ENCODE assay signal across 8 mouse cellular contexts in genomic region chr14:34675347-34675865, GRCm38 (mm10). TPM values are rescaled to one million over a fixed set of nuclear protein-coding genes. Genes with fewer than 3 reads are reported as not detected.
DNase-seq lines count a peak whose midpoint lies in the region; ATAC-seq and TF ChIP-seq lines count a peak whose summit lies in the region.

No protein-coding gene starts in this region.

- H3K4me2 ChIP-seq in heart, embryonic 16.5 days (ENCODE audit: low read depth, low read length): peak overlapping the region; percentile 48; the same call in 1 of the 2 replicates
- no peak overlapping the region; the same call in 1 of the 2 replicates for H3K4me2 ChIP-seq in hindbrain, embryonic 11.5 days (replicated peaks; ENCODE audit: low read depth, low read length)
- peak overlapping the region; percentile 4; the same call in 1 of the 2 replicates for H3K4me2 ChIP-seq in midbrain, embryonic 11.5 days

- no peaks in the 10 kb centered on the region for H3K27me3 ChIP-seq in heart, embryonic 16.5 days (ENCODE audit: control insufficient read depth, insufficient read depth, low read length)
- no peaks in the 10 kb centered on the region for H3K27me3 ChIP-seq in G1E (ENCODE audit: insufficient read depth, low read length)
- H3K27me3 ChIP-seq in hindbrain, embryonic 11.5 days (ENCODE audit: control insufficient read depth, insufficient read depth, low read length): no peaks in the 10 kb centered on the region
- H3K27me3 ChIP-seq in midbrain, embryonic 11.5 days (ENCODE audit: control insufficient read depth, insufficient read depth, low read length): no peaks in the 10 kb centered on the region

- peaks cover 18% of the 10 kb centered on the region for H3K4me1 ChIP-seq in heart, embryonic 16.5 days (ENCODE audit: control insufficient read depth, insufficient read depth, low read length)
- peaks cover 37% of the 10 kb centered on the region for H3K4me1 ChIP-seq in G1E (ENCODE audit: insufficient read depth, low read depth, low read length)
- H3K4me1 ChIP-seq in hindbrain, embryonic 11.5 days (replicated peaks; ENCODE audit: control insufficient read depth, insufficient read depth, low read length): no peaks in the 10 kb centered on the region
- peaks cover 12% of the 10 kb centered on the region for H3K4me1 ChIP-seq in midbrain, embryonic 11.5 days (ENCODE audit: control insufficient read depth, insufficient read depth, low read length)

- no peaks in the 10 kb centered on the region for H3K9me3 ChIP-seq in heart, embryonic 16.5 days (replicated peaks; ENCODE audit: control insufficient read depth, low read length)
- H3K9me3 ChIP-seq in G1E (replicated peaks): no peaks in the 10 kb centered on the region
- no peaks in the 10 kb centered on the region for H3K9me3 ChIP-seq in hindbrain, embryonic 11.5 days (ENCODE audit: control insufficient read depth, low read length)
- H3K9me3 ChIP-seq in midbrain, embryonic 11.5 days (ENCODE audit: control insufficient read depth, low read length): no peaks in the 10 kb centered on the region

- intact Hi-C loops in gastrocnemius, postnatal 14 days (cut with DNase I; ENCODE audit: low total_unique reads): no loop called here

- no peak overlapping the region for H3K4me3 ChIP-seq in heart, embryonic 16.5 days (ENCODE audit: low read length)
- peak overlapping the region; percentile 83 for H3K4me3 ChIP-seq in G1E (ENCODE audit: low read depth, low read length)
- H3K4me3 ChIP-seq in hindbrain, embryonic 11.5 days (ENCODE audit: low read depth, low read length): peak overlapping the region; percentile 99
- H3K4me3 ChIP-seq in midbrain, embryonic 11.5 days (ENCODE audit: low read depth, low read length): no peak overlapping the region

- TF ChIP-seq CTCF in G1E (IDR thresholded peaks at IDR 0.05; ENCODE audit: low read depth, low read length): no peak

- H3K36me3 ChIP-seq in heart, embryonic 16.5 days (ENCODE audit: control insufficient read depth, insufficient read depth): 0 out of 2 replicates have a peak, but pooled peaks cover 2% of the 10 kb centered on the region
- peaks cover 31% of the 10 kb centered on the region for H3K36me3 ChIP-seq in G1E (replicated peaks)
- no peaks in the 10 kb centered on the region for H3K36me3 ChIP-seq in hindbrain, embryonic 11.5 days (ENCODE audit: control insufficient read depth, insufficient read depth, low read length)
- no peaks in the 10 kb centered on the region for H3K36me3 ChIP-seq in midbrain, embryonic 11.5 days (ENCODE audit: control insufficient read depth, insufficient read depth, low read length)

- H3K9ac ChIP-seq in heart, embryonic 16.5 days (ENCODE audit: low read length): no peak overlapping the region; the same call in 1 of the 2 replicates
- no peak overlapping the region for H3K9ac ChIP-seq in hindbrain, embryonic 11.5 days (ENCODE audit: low read depth, low read length)
- H3K9ac ChIP-seq in midbrain, embryonic 11.5 days (ENCODE audit: low read length): no peak overlapping the region

- no peak for ATAC-seq in heart, embryonic 16.5 days (replicated peaks; ENCODE audit: extremely low read depth, insufficient read depth, low FRiP score)
- ATAC-seq in G1E (ENCODE audit: extremely low read depth, insufficient number of reproducible peaks, low FRiP score, poor library complexity, severe bottlenecking): no peak
- ATAC-seq in hindbrain, embryonic 11.5 days (ENCODE audit: low FRiP score): no peak
- ATAC-seq in midbrain, embryonic 11.5 days (ENCODE audit: low FRiP score): no peak
- ATAC-seq in megakaryocyte-erythroid progenitor cell, adult 5-6 weeks (replicated peaks; ENCODE audit: low FRiP score, low TSS enrichment, poor library complexity, severe bottlenecking): no peak

- WGBS in heart, embryonic 16.5 days: 58% methylated on average over 5 of the region's 5 CpGs
- 77% methylated on average over 5 of the region's 5 CpGs for WGBS in hindbrain, embryonic 11.5 days
- WGBS in midbrain, embryonic 11.5 days: 84% methylated on average over 5 of the region's 5 CpGs

- DNase-seq in heart, adult 8-10 months (ENCODE audit: low spot score): no peak
- DNase-seq in G1E (ENCODE audit: low spot score): no peak
- DNase-seq in hindbrain, embryonic 11.5 days (ENCODE audit: low spot score): no peak
- DNase-seq in midbrain, embryonic 11.5 days (ENCODE audit: low spot score, missing footprints): no peak
- no peak for DNase-seq in testis, postnatal 10 days (ENCODE audit: low spot score)
- no peak for DNase-seq in gastrocnemius, postnatal 14 days

- no peak overlapping the region for H3K27ac ChIP-seq in heart, embryonic 16.5 days (ENCODE audit: low read length)
- H3K27ac ChIP-seq in hindbrain, embryonic 11.5 days (ENCODE audit: low read depth, low read length): no peak overlapping the region
- H3K27ac ChIP-seq in midbrain, embryonic 11.5 days (ENCODE audit: low read depth, low read length): no peak overlapping the region

RNA-seq across cellular contexts. Expression of gene Wapl, which starts 1.7 kb away (rescaled TPM):
- polyA plus RNA-seq in heart, embryonic 16.5 days (2015; fragmentation: Nextera tagmentation; extraction: Ambion mirVana): 13.6 and 15.3 TPM in 2 replicates
- total RNA-seq in heart, adult 8-10 months (2022): 10 to 100 TPM; 36.1 to 39.1 (median 37.7) TPM
- total RNA-seq in G1E (2014; fragmentation: Nextera tagmentation) (283 and 301 TPM in 2 replicates), G1E (2017) (210 and 238 TPM in 2 replicates)
- polyA plus RNA-seq in G1E (2012): 29.9 and 32.6 TPM in 2 replicates
- 33.2 and 38.7 TPM in 2 replicates for polyA plus RNA-seq in hindbrain, embryonic 11.5 days (2014; fragmentation: Nextera tagmentation; extraction: Ambion mirVana)
- polyA plus RNA-seq in midbrain, embryonic 11.5 days (2014; fragmentation: Nextera tagmentation; extraction: Ambion mirVana): 36.7 and 38.1 TPM in 2 replicates
- total RNA-seq in megakaryocyte-erythroid progenitor cell, adult 5-6 weeks (2014; fragmentation: Nextera tagmentation): 102 and 161 TPM in 2 replicates
- 201 and 208 TPM in 2 replicates for total RNA-seq in megakaryocyte-erythroid progenitor cell, adult 5-6 weeks (2017)
- 10 to 100 TPM; 38.4 to 40.8 TPM for total RNA-seq in gastrocnemius, postnatal 14 days (2021)

Comparison
In these comparisons a context has a peak if more than half of its experiments do, and no peak if none do; other contexts are left out.
1. H3K4me3 ChIP-seq: peak in G1E (single experiment) and hindbrain, embryonic 11.5 days (single experiment); none in heart, embryonic 16.5 days (single experiment) and midbrain, embryonic 11.5 days (single experiment).